ENCODE assay signal across 19 mouse cellular contexts in the genomic region with DNA sequence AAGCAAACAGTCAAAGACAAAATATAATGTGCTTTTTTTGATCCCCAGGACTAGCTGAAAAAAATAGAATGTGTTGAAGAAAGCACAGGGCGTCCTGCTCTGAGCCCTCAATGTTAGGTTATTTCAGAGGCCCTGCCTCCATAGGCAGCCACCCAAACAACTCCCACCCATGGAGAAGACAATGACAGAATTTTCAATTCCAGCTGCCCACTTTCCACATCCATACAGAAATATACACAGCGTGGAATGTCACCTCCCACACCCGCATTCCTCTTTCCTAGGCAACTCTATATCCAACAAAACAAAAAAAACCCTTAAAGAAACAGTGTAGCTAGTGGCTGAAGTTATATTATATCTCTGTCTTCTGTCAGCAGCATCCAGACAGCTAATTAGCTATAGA. TPM values are rescaled to one million over a fixed set of nuclear protein-coding genes. Genes with fewer than 3 reads are reported as not detected.
DNase-seq lines count a peak whose midpoint lies in the region; ATAC-seq lines count a peak whose summit lies in the region.
"Had no signal": no experiment of that assay in that cellular context is flagged by ENCODE, and none has a peak within 500 bp of the region (broad histone marks: within the 10 kb centered on the region; RNA-seq: fewer than 3 reads in every experiment).

No protein-coding gene starts in this region.

- 73% methylated on average over 3 of the region's 3 CpGs for WGBS in midbrain, embryonic 11.5 days
- WGBS in midbrain, embryonic 10.5 days: 70% methylated on average over 3 of the region's 3 CpGs
- 69% methylated on average over 3 of the region's 3 CpGs for WGBS in neural tube, embryonic 15.5 days

- H3K27me3 ChIP-seq in midbrain, embryonic 11.5 days (ENCODE audit: control insufficient read depth, insufficient read depth, low read length): no peaks in the 10 kb centered on the region
- H3K27me3 ChIP-seq in midbrain, embryonic 10.5 days (ENCODE audit: low read depth, poor library complexity, severe bottlenecking): no peaks in the 10 kb centered on the region
- H3K27me3 ChIP-seq in neural tube, embryonic 15.5 days (replicated peaks): no peaks in the 10 kb centered on the region
- H3K27me3 ChIP-seq: embryonic facial prominence, embryonic 15.5 days; midbrain, embryonic 15.5 days had no signal

- no peak overlapping the region for H3K27ac ChIP-seq in midbrain, embryonic 11.5 days (ENCODE audit: low read depth, low read length)
- no peak overlapping the region for H3K27ac ChIP-seq in midbrain, embryonic 10.5 days (replicated peaks)
- no peak overlapping the region for H3K27ac ChIP-seq in neural tube, embryonic 15.5 days (replicated peaks)
- H3K27ac ChIP-seq: embryonic facial prominence, embryonic 15.5 days; forebrain, embryonic 12.5 days; gastrocnemius, adult 2 months; liver, embryonic 14.5 days; macrophage; midbrain, embryonic 15.5 days had no signal

- no peak for ATAC-seq in midbrain, embryonic 11.5 days (ENCODE audit: low FRiP score)
- ATAC-seq in neural tube, embryonic 15.5 days (ENCODE audit: low FRiP score): no peak
- ATAC-seq: inflammation-experienced regulatory T-cells, adult 6 months; midbrain, embryonic 15.5 days had no signal

- H3K4me3 ChIP-seq in midbrain, embryonic 11.5 days (ENCODE audit: low read depth, low read length): no peak overlapping the region
- no peak overlapping the region for H3K4me3 ChIP-seq in midbrain, embryonic 10.5 days
- H3K4me3 ChIP-seq in neural tube, embryonic 15.5 days (replicated peaks): no peak overlapping the region
- H3K4me3 ChIP-seq: embryonic facial prominence, embryonic 15.5 days; forebrain, embryonic 12.5 days; gastrocnemius, adult 2 months; midbrain, embryonic 15.5 days had no signal

- H3K4me1 ChIP-seq in midbrain, embryonic 11.5 days (ENCODE audit: control insufficient read depth, insufficient read depth, low read length): no peaks in the 10 kb centered on the region
- no peaks in the 10 kb centered on the region for H3K4me1 ChIP-seq in midbrain, embryonic 10.5 days
- no peaks in the 10 kb centered on the region for H3K4me1 ChIP-seq in neural tube, embryonic 15.5 days
- H3K4me1 ChIP-seq: embryonic facial prominence, embryonic 15.5 days; forebrain, embryonic 12.5 days; midbrain, embryonic 15.5 days had no signal

- H3K9ac ChIP-seq in midbrain, embryonic 11.5 days (ENCODE audit: low read length): no peak overlapping the region
- no peak overlapping the region for H3K9ac ChIP-seq in neural tube, embryonic 15.5 days (replicated peaks)
- H3K9ac ChIP-seq: embryonic facial prominence, embryonic 15.5 days; forebrain, embryonic 12.5 days; liver, embryonic 14.5 days; midbrain, embryonic 15.5 days had no signal

- H3K9me3 ChIP-seq in midbrain, embryonic 11.5 days (ENCODE audit: control insufficient read depth, low read length): no peaks in the 10 kb centered on the region
- H3K9me3 ChIP-seq in midbrain, embryonic 10.5 days (replicated peaks): no peaks in the 10 kb centered on the region
- no peaks in the 10 kb centered on the region for H3K9me3 ChIP-seq in neural tube, embryonic 15.5 days (replicated peaks)
- H3K9me3 ChIP-seq: embryonic facial prominence, embryonic 15.5 days; forebrain, embryonic 12.5 days; midbrain, embryonic 15.5 days had no signal

- H3K36me3 ChIP-seq in midbrain, embryonic 11.5 days (ENCODE audit: control insufficient read depth, insufficient read depth, low read length): no peaks in the 10 kb centered on the region
- no peaks in the 10 kb centered on the region for H3K36me3 ChIP-seq in midbrain, embryonic 10.5 days
- no peaks in the 10 kb centered on the region for H3K36me3 ChIP-seq in neural tube, embryonic 15.5 days
- H3K36me3 ChIP-seq: embryonic facial prominence, embryonic 15.5 days; forebrain, embryonic 12.5 days; midbrain, embryonic 15.5 days had no signal

- H3K4me2 ChIP-seq in midbrain, embryonic 11.5 days: no peak overlapping the region
- no peak overlapping the region for H3K4me2 ChIP-seq in neural tube, embryonic 15.5 days
- H3K4me2 ChIP-seq: embryonic facial prominence, embryonic 15.5 days; forebrain, embryonic 12.5 days; midbrain, embryonic 15.5 days had no signal

- peak; percentile 39 to 77 for DNase-seq in layer of hippocampus, adult 18-20 months (ENCODE audit: low spot score in 2 of 2)
- DNase-seq in layer of hippocampus, postnatal 25 days (ENCODE audit: extremely low spot score in 1 of 2, low spot score in 1 of 2): no peak
- peak; percentile 53 for DNase-seq in midbrain, embryonic 11.5 days (ENCODE audit: low spot score, missing footprints)
- DNase-seq in midbrain, embryonic 10.5 days (ENCODE audit: low spot score): no peak
- peak; percentile 73 to 90 for DNase-seq in frontal cortex, postnatal 36 days (ENCODE audit: low spot score in 2 of 2)
- peak; percentile 94 for DNase-seq in telencephalon, adult 2 months (ENCODE audit: low read depth, low spot score)
- DNase-seq: adrenal gland, adult 2 months; cerebellum, adult 2 months; gastrocnemius, adult 2 months; heart, adult 11 months; spleen, adult 18-20 months had no signal

RNA-seq across cellular contexts. Expression of a gene that starts 23.6 kb away (rescaled TPM):
- total RNA-seq in layer of hippocampus, adult 18-20 months (2021): 10 to 100 TPM; 77.8 to 77.9 TPM
- total RNA-seq in layer of hippocampus, postnatal 25 days (2021): 10 to 100 TPM; 78.3 to 82.5 TPM
- polyA plus RNA-seq in midbrain, embryonic 11.5 days (2014; fragmentation: Nextera tagmentation; extraction: Ambion mirVana): 3.8 and 4.1 TPM in 2 replicates
- polyA plus RNA-seq in midbrain, embryonic 10.5 days (2016; fragmentation: Nextera tagmentation; extraction: Ambion mirVana): 3.8 and 5.2 TPM in 2 replicates
- polyA plus RNA-seq in neural tube, embryonic 15.5 days (2015; fragmentation: Nextera tagmentation; extraction: Ambion mirVana): 23.8 and 23.9 TPM in 2 replicates
- polyA plus RNA-seq: C2C12; inflammation-experienced regulatory T-cells, adult 6 months; macrophage had no signal

Comparison
In these comparisons a context has a peak if more than half of its experiments do, and no peak if none do; other contexts are left out.
1. DNase-seq: peak in layer of hippocampus, adult 18-20 months (2 of 2), midbrain, embryonic 11.5 days (single experiment), frontal cortex, postnatal 36 days (2 of 2) and telencephalon, adult 2 months (single experiment); none in layer of hippocampus, postnatal 25 days (0 of 2) and midbrain, embryonic 10.5 days (single experiment).